In the genomic region with DNA sequence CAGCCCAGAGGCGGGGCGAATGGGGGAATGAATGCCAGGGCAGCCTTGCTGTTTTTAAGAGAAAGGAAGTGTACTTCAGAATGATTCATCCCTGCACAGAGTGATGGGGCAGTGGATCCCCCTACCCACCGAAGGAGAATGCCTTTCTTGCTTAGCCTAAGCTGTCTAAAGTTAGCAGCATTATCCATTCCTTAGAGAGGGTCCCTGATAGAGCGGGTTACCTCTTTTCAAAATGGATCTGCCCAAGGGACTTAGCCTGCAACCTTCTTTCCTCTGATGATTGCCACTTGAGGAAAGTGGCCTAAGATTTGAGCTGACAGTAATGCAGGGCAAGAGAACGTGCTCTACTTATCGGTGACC, we compare ENCODE assay signal across 8 mouse cellular contexts.
DNase-seq lines count a peak whose midpoint lies in the region; ATAC-seq and TF ChIP-seq lines count a peak whose summit lies in the region.

No protein-coding gene starts in this region.

- dilution Hi-C loops in CH12.LX (cut with MboI; ENCODE audit: extremely low pct_ligation_motif_present, extremely low pct_unique_long_range_greater_than_20kb, low sequenced_read_pairs), result no loop called here

- no peak for DNase-seq in heart, postnatal 14 days
- DNase-seq in CH12.LX (ENCODE audit: extremely low read depth), result no peak
- no peak for DNase-seq in natural killer cell, adult 2 months (ENCODE audit: low spot score in 2 of 2)
- DNase-seq in frontal cortex, postnatal 36 days (ENCODE audit: low spot score in 2 of 2), result no peak

- no peak for TF ChIP-seq POLR2A in CH12.LX (IDR thresholded peaks at IDR 0.05; ENCODE audit: low read depth, low read length)

- WGBS in heart, embryonic 16.5 days, result 29% methylated on average over 6 of the region's 6 CpGs
- WGBS in forebrain, embryonic 12.5 days, result 30% methylated on average over 6 of the region's 6 CpGs
- WGBS in limb, embryonic 12.5 days, result 49% methylated on average over 6 of the region's 6 CpGs

- no peaks in the 10 kb centered on the region for H3K79me2 ChIP-seq in CH12.LX (replicated peaks; ENCODE audit: control insufficient read depth, extremely low read depth, insufficient read depth, poor library complexity, severe bottlenecking)

- no peak for TF ChIP-seq CTCF in CH12.LX (conservative IDR thresholded peaks at IDR 0.05 in 1 of 2, IDR thresholded peaks at IDR 0.05 in 1 of 2; ENCODE audit: low read depth in 2 of 2, low read length in 2 of 2)

- in situ Hi-C loops in CH12.LX (cut with MboI; ENCODE audit: low pct_ligation_motif_present, low pct_unique_long_range_greater_than_20kb, low sequenced_read_pairs), result loop anchor here (25.0 kb wide), 1 partner anchor 108 kb away; a partner anchor contains a TSS

- H3K4me1 ChIP-seq in heart, embryonic 16.5 days (ENCODE audit: control insufficient read depth, insufficient read depth, low read length), result peaks cover 3% of the 10 kb centered on the region; the same call in 1 of the 2 replicates
- H3K4me1 ChIP-seq in CH12.LX (ENCODE audit: control insufficient read depth in 1 of 2, insufficient read depth in 2 of 2), result no peaks in the 10 kb centered on the region
- 0 out of 2 replicates have a peak, but pooled peaks cover 2% of the 10 kb centered on the region for H3K4me1 ChIP-seq in forebrain, embryonic 12.5 days
- 0 out of 2 replicates have a peak, but pooled peaks cover 3% of the 10 kb centered on the region for H3K4me1 ChIP-seq in limb, embryonic 12.5 days (replicated peaks)

- no peak for TF ChIP-seq EP300 in CH12.LX (IDR thresholded peaks at IDR 0.05; ENCODE audit: low read length)

- intact Hi-C loops in heart, postnatal 14 days (cut with DNase I), result loop anchor here (2.0 kb wide), 1 partner anchor 112 kb away; no protein-coding TSS in a partner anchor

- no peak overlapping the region for H3K4me3 ChIP-seq in heart, embryonic 16.5 days (ENCODE audit: low read length)
- no peak overlapping the region for H3K4me3 ChIP-seq in CH12.LX (replicated peaks in 1 of 3; ENCODE audit: low read depth in 2 of 3, low read length in 2 of 3, poor library complexity in 1 of 3)
- H3K4me3 ChIP-seq in forebrain, embryonic 12.5 days (replicated peaks), result peak overlapping the region; percentile 36
- H3K4me3 ChIP-seq in limb, embryonic 12.5 days (replicated peaks), result no peak overlapping the region

- H3K9ac ChIP-seq in heart, embryonic 16.5 days (ENCODE audit: low read length), result no peak overlapping the region
- no peak overlapping the region for H3K9ac ChIP-seq in CH12.LX (ENCODE audit: insufficient read depth, low read depth)
- no peak overlapping the region for H3K9ac ChIP-seq in forebrain, embryonic 12.5 days
- H3K9ac ChIP-seq in limb, embryonic 12.5 days (replicated peaks), result no peak overlapping the region

- H3K4me2 ChIP-seq in heart, embryonic 16.5 days (ENCODE audit: low read depth, low read length), result peak overlapping the region; percentile 29
- peak overlapping the region; percentile 46; the same call in 1 of the 2 replicates for H3K4me2 ChIP-seq in CH12.LX (ENCODE audit: insufficient read depth, low read depth, poor library complexity, severe bottlenecking)
- peak overlapping the region; percentile 54; the same call in 1 of the 2 replicates for H3K4me2 ChIP-seq in forebrain, embryonic 12.5 days
- H3K4me2 ChIP-seq in limb, embryonic 12.5 days, result peak overlapping the region; percentile 54

- no peak overlapping the region for H3K27ac ChIP-seq in heart, embryonic 16.5 days (ENCODE audit: low read length)
- no peak overlapping the region for H3K27ac ChIP-seq in CH12.LX (ENCODE audit: insufficient read depth, low read depth)
- H3K27ac ChIP-seq in forebrain, embryonic 12.5 days, result no peak overlapping the region
- H3K27ac ChIP-seq in limb, embryonic 12.5 days, result no peak overlapping the region

- H3K36me3 ChIP-seq in heart, embryonic 16.5 days (ENCODE audit: control insufficient read depth, insufficient read depth), result no peaks in the 10 kb centered on the region
- no peaks in the 10 kb centered on the region for H3K36me3 ChIP-seq in CH12.LX (replicated peaks in 1 of 2; ENCODE audit: control insufficient read depth in 1 of 2, insufficient read depth in 1 of 2, low read length in 1 of 2)
- no peaks in the 10 kb centered on the region for H3K36me3 ChIP-seq in forebrain, embryonic 12.5 days (replicated peaks)
- no peaks in the 10 kb centered on the region for H3K36me3 ChIP-seq in limb, embryonic 12.5 days

- no peak for TF ChIP-seq RAD21 in CH12.LX (IDR thresholded peaks at IDR 0.05; ENCODE audit: low read depth, low read length)

- no peaks in the 10 kb centered on the region for H3K9me3 ChIP-seq in heart, embryonic 16.5 days (replicated peaks; ENCODE audit: control insufficient read depth, low read length)
- no peaks in the 10 kb centered on the region for H3K9me3 ChIP-seq in CH12.LX (replicated peaks; ENCODE audit: low read length)
- no peaks in the 10 kb centered on the region for H3K9me3 ChIP-seq in forebrain, embryonic 12.5 days
- no peaks in the 10 kb centered on the region for H3K9me3 ChIP-seq in limb, embryonic 12.5 days

- no peak for ATAC-seq in heart, embryonic 16.5 days (replicated peaks; ENCODE audit: extremely low read depth, insufficient read depth, low FRiP score)
- ATAC-seq in forebrain, embryonic 12.5 days (ENCODE audit: low FRiP score), result no peak
- no peak for ATAC-seq in limb, embryonic 12.5 days (ENCODE audit: insufficient number of reproducible peaks, insufficient read depth, low FRiP score, low TSS enrichment, low read depth)
- no peak for ATAC-seq in inflammation-experienced regulatory T-cells, adult 6 months

- no peaks in the 10 kb centered on the region for H3K27me3 ChIP-seq in heart, embryonic 16.5 days (ENCODE audit: control insufficient read depth, insufficient read depth, low read length)
- H3K27me3 ChIP-seq in CH12.LX (replicated peaks), result no peaks in the 10 kb centered on the region
- peaks cover 53% of the 10 kb centered on the region for H3K27me3 ChIP-seq in forebrain, embryonic 12.5 days
- H3K27me3 ChIP-seq in limb, embryonic 12.5 days, result peaks cover 61% of the 10 kb centered on the region

TF ChIP-seq in CH12.LX, 34 proteins besides CTCF, POLR2A, EP300 and RAD21:
- TF ChIP-seq CHD1 (IDR thresholded peaks at IDR 0.05; ENCODE audit: low read depth, low read length) (no peak), ZC3H11A (IDR thresholded peaks at IDR 0.05; ENCODE audit: low read depth, low read length) (no peak)
